Mouse (Mus musculus): ENCODE data around the gene Coro1a.
"Not testable (repeated sequence)": the region's sequence is repeated elsewhere in the genome, so short reads cannot be mapped to it uniquely, and the experiment has no call there.

Gene Coro1a

DNA sequence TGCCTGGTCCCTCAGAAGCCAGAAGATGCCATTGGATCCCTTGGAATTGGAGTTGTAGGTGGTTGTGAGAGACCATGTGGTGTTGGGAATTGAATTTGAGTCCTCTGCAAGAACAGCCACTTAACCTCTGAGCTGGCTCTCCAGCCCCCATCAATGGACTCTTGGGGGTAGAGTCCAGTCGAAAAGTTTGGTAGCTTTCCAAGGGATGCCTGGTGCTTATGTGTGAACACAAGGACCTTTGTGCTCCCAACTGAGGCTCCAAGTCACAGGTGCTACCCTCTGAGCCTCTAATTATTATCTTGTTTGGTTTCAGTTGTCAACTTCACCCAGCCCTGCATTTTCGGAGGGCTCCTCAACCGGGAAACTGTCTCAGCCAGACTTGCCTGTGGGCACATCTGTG, 16.9 kb downstream of the Coro1a start:
- in situ Hi-C loops (cut with MboI): loop anchor here (5.0 to 10.0 kb wide), 2 partner anchors 43 to 106 kb away; partner anchors contain the start of genes Apobr, Cln3 and Sgf29

DNA sequence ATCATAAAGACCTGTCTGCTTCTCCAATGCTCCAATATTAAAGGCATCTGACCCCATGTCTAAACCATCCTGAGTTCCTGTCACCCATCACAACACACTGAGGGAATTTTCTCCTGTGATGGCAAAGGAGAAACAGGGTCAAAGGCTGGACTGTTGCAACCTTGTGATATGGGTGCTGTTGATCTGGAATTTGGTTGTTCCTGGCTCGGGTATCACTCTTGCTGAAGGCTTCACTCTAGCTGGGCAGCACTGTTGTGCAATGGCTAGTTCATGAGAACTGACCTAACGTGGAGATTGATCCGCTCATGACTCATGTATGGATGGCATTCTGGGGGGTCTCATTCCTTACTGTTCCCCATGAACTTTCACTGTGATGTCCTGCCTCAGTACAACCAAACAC, 18.6 kb downstream of the Coro1a start:
- in situ Hi-C loops (cut with MboI): no loop called here

- in situ Hi-C loops (cut with MboI): not testable (repeated sequence)
Observed at GRCm38 (mm10) chr7:126688156-126688555, 19.4 kb downstream of the Coro1a start.

DNA sequence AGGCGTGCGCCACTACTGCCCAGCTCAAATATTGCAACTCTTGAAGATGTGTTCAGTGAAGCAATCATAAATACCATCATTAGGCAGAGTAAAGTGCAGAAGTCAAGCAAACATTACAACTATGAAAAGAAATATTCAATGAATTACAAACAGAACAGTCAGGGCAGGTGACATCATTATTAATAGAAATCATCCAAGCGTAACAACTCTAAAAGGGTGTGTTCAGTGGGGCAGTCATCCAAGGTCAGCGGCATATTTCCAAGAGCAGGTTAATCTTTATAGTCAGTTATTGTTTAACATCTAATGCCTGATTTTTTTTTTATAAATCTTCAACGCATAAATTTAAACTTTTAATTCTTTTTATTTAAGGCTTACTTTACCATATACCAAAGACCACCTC, 26.4 kb downstream of the Coro1a start:
- in situ Hi-C loops (cut with MboI): no loop called here

GRCm38 (mm10) chr7:126679683-126680082, 27.9 kb downstream of the Coro1a start:
- in situ Hi-C loops (cut with MboI): no loop called here

GRCm38 (mm10) chr7:126678545-126679341, 28.8 kb downstream of the Coro1a start:
- in situ Hi-C loops (cut with MboI): no loop called here

- in situ Hi-C loops (cut with MboI): no loop called here
Observed at GRCm38 (mm10) chr7:126676631-126677220, 30.9 kb downstream of the Coro1a start.

DNA sequence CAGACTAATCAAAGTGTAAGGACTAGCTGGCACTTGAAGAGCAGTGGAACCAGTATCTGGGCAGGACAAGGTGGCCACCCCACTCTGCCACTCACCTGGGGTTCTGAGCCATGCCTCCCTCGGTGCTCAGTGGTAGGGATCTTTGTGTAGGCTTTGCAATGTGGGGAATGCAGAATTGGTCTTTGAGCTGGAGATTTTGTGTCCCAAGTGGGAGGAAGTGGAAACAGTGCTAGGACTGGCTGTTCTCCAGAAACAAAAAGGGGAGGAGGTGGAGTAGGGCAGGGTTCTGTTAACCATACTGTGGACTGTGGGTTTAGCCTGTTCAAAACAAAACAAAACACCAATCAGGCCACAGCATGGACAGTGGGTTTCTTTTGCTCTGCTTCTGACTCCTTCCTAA, 31.4 kb downstream of the Coro1a start, which contains the start of gene Sult1a1:
Gene Sult1a1 (minus strand): TSS at position 226 of the 400 bp plus-strand sequence.
- in situ Hi-C loops (cut with MboI): no loop called here

GRCm38 (mm10) chr7:126675104-126675503, 32.5 kb downstream of the Coro1a start:
- in situ Hi-C loops (cut with MboI): no loop called here

DNA sequence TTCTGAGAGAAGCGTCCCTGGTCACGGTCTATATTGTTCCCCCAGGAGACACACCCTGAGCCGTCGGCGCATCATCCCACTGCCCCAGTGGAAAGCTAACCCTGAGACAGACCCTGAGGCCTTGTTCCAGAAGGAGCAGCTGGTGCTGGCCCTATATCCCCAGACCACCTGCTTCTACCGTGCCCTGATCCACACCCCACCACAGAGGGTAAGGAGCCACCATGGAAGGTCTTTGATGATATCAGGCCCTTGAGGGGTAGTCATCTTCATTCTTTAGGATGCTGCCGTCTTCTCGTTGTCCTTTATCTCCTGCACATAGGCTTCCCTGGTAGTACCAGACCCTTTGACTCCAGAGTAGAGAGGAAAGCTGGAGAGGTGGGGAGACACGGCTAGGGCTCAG, 35.5 kb downstream of the Coro1a start:
- in situ Hi-C loops (cut with MboI): no loop called here

DNA sequence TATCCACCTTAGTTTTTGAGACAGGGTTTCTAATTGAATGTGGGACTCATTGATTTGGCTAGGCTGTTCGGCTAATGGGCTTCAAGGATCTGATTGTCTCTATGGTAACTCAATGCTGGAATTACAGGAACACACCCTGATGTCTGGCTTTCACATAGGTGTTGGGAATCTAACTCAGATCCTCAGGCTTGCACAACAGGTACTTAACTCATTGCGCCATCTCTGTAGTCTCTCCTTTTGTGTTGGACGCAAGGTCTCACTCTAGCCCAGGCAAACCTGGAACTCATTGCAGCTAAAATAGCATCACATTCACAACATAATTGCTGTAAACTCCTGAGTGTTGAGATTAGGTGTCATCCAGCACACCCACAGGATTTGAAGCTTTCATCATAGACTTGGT, 37.4 kb downstream of the Coro1a start:
- in situ Hi-C loops (cut with MboI): no loop called here

DNA sequence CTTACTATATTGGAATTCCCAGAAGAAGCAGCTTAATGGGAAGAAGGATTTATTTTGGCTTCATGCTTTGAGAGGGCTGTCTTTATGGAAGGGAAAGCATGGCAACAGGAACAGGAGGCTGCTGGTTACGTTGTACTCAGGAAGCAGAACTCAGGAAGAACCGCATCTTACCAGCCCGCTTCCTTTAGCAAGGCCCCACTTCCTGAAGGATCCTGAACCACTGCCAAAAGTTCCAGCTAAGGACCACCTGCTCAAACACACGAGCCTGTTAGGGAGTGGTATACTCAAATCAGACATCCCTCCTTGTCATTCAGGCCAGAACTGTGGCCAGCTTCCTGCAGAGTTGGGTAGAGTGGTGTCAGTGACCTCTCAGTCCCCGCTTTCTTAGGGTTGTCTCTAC, 39.1 kb downstream of the Coro1a start:
- in situ Hi-C loops (cut with MboI): no loop called here

DNA sequence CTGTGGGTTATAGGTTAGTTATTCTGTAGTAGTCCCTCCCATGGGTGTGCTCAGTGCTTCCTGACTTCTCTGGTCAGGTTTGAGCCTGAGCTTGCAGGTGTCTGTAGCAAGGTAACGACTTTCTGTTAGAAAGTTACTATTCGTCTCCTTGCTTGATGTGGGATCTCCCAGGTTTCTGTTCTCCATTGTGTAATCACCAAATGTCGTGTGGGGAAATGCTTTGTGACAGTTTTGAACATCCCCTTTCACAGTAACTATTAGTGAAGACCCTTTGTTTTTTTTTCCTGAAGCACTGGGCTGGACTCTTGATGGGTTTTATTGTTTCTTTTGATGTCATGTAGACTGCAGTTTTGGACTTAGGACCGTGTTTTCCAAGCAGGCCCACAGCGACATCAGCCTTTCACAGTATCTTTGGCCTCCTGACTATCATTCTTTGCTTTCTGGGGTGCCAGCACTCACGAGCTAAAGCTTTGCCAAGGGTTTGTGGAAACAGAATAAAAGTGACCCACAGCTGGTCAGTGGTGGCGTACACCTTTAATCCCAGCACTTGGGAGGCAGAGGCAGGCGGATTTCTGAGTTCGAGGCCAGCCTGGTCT, 40.0 kb downstream of the Coro1a start:
- in situ Hi-C loops (cut with MboI): no loop called here

- in situ Hi-C loops (cut with MboI): no loop called here
Observed at GRCm38 (mm10) chr7:126665269-126665668, 42.3 kb downstream of the Coro1a start.

GRCm38 (mm10) chr7:126663646-126664045, 43.9 kb downstream of the Coro1a start:
- in situ Hi-C loops (cut with MboI): no loop called here

- in situ Hi-C loops (cut with MboI): no loop called here
Observed at GRCm38 (mm10) chr7:126659771-126660170, 47.8 kb downstream of the Coro1a start.

- in situ Hi-C loops (cut with MboI): no loop called here
Observed at GRCm38 (mm10) chr7:126657522-126657921, 50.1 kb downstream of the Coro1a start.

DNA sequence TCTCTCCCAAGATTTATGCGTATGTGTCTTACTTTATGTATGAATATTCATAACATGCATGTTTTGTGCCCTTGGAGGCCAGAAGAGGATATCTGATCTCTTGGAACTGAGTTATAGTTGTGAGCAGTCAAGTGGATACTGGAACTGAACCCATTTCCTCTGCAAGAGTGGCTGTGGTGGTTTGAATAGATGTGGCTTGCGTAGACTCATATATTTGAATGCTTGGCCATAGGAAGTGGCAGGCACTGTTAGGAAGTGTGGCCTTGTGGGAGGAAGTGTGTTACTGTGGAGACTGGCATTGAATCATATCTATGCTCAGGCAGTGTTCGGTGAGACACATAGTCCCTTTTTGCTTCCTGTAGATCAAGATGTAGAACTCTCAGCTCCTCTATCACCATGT, 51.9 kb downstream of the Coro1a start:
- in situ Hi-C loops (cut with MboI): no loop called here

- in situ Hi-C loops (cut with MboI): no loop called here
Observed at GRCm38 (mm10) chr7:126653991-126654390, 53.6 kb downstream of the Coro1a start.

DNA sequence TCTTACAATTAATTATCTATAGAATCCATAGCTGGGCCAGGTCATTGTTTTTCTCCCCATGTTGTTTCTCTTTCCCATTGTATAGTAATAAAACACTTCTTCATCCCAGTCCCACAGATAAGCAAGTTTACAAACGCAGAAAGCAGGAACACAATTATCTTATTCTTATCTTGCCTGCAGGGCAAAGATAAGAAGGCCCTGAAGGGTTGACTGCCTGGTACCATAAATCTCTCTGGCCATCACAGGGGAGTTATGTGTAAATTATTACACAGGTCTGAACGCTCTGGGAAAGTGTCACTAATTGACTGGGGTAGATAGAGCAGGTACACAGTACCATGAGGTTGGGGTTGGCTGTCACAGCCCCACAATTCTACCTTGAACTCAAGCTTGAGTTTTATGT, 56.7 kb downstream of the Coro1a start:
- in situ Hi-C loops (cut with MboI): no loop called here
